Mouse (Mus musculus): ENCODE measurements at regions not wholly inside any gene's neighbourhood (a gene's known extent, or its start where the extent isn't known, plus 50 kb on each side); places are given as distances from the start of the nearest gene placed in this dataset.

- H3K4me1 ChIP-seq (replicated peaks; ENCODE audit: control insufficient read depth, insufficient read depth, low read length), result no peaks in the 10 kb centered on the region
- TF ChIP-seq POLR2A (IDR thresholded peaks at IDR 0.05; ENCODE audit: control insufficient read depth, extremely low read depth, insufficient read depth, low read length, poor library complexity), result no peak
- TF ChIP-seq CTCF (IDR thresholded peaks at IDR 0.05; ENCODE audit: borderline replicate concordance, control insufficient read depth, extremely low read depth, insufficient read depth, low read length, poor library complexity), result no peak
- WGBS, result 88% methylated on average over 1 of the region's 1 CpGs
- H3K36me3 ChIP-seq (ENCODE audit: control insufficient read depth, insufficient read depth, low read length), result no peaks in the 10 kb centered on the region
- H3K27ac ChIP-seq (ENCODE audit: control insufficient read depth, insufficient read depth, low read length), result no peak overlapping the region
- H3K4me3 ChIP-seq (ENCODE audit: control insufficient read depth, insufficient read depth, low read length), result no peak overlapping the region
- H3K27me3 ChIP-seq (ENCODE audit: control insufficient read depth, insufficient read depth, low read length), result no peaks in the 10 kb centered on the region
- DNase-seq, result no peak
Measured at GRCm38 (mm10) chr9:84258488-84258887, 333.5 kb downstream of the Bckdhb start.

DNA sequence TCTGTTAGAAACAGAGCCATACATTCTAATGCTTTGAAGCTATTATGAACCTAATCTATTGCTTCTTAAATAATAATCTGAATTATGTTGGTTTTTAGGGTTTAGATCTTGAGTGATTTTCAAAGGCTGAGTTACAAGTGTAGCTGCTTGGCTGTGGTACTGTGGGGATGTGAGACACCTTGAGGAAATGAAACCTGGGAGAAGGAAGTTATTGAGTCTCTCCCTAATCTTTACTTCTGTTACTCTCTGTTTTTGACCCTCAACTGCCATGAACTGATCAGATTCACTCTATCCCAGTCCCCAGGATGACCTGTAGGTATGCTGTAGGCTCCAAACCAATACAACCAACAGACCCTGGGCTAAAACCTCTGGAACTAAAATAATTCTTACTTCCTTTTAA is 334.8 kb downstream of the Bckdhb start:
- Histone ChIP-seq H3K27ac (ENCODE audit: control insufficient read depth, insufficient read depth, low read length) (no peak overlapping the region), H3K27me3 (ENCODE audit: control insufficient read depth, insufficient read depth, low read length) (no peaks in the 10 kb centered on the region)
- TF ChIP-seq CTCF (IDR thresholded peaks at IDR 0.05; ENCODE audit: borderline replicate concordance, control insufficient read depth, extremely low read depth, insufficient read depth, low read length, poor library complexity) (no peak), POLR2A (IDR thresholded peaks at IDR 0.05; ENCODE audit: control insufficient read depth, extremely low read depth, insufficient read depth, low read length, poor library complexity) (no peak)

DNA sequence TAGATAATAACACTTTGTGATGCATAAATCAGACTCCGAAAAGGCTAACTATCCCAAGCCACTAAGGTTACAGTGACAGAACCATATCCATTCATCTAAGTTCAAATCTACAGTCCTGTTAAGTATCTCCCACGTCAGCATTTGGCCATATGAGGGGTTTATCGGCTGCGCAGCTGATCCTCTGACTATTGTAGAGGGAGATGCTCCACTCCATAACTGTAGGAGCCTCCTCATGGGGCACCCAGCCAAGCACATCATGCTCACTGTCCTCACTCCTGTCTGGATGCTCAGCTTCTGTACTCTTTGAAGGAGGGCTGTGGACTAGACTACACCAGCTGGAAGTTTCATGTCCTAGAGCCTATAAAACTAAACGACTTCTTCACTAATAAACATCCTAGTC is 337.2 kb downstream of the Bckdhb start:
- WGBS, result 83% methylated on average over 5 of the region's 5 CpGs
- Histone ChIP-seq H3K4me3 (ENCODE audit: control insufficient read depth, insufficient read depth, low read length) (no peak overlapping the region), H3K27ac (ENCODE audit: control insufficient read depth, insufficient read depth, low read length) (no peak overlapping the region), H3K36me3 (ENCODE audit: control insufficient read depth, insufficient read depth, low read length) (no peaks in the 10 kb centered on the region), H3K27me3 (ENCODE audit: control insufficient read depth, insufficient read depth, low read length) (no peaks in the 10 kb centered on the region), H3K4me1 (replicated peaks; ENCODE audit: control insufficient read depth, insufficient read depth, low read length) (no peaks in the 10 kb centered on the region)
- no peak for TF ChIP-seq CTCF (IDR thresholded peaks at IDR 0.05; ENCODE audit: borderline replicate concordance, control insufficient read depth, extremely low read depth, insufficient read depth, low read length, poor library complexity)
- TF ChIP-seq POLR2A (IDR thresholded peaks at IDR 0.05; ENCODE audit: control insufficient read depth, extremely low read depth, insufficient read depth, low read length, poor library complexity), result no peak
- DNase-seq, result no peak

More for the DNA sequence above, 334.8 kb downstream of the Bckdhb start:
- Histone ChIP-seq H3K4me3 (ENCODE audit: control insufficient read depth, insufficient read depth, low read length) (no peak overlapping the region), H3K36me3 (ENCODE audit: control insufficient read depth, insufficient read depth, low read length) (no peaks in the 10 kb centered on the region), H3K4me1 (replicated peaks; ENCODE audit: control insufficient read depth, insufficient read depth, low read length) (no peaks in the 10 kb centered on the region)
- DNase-seq, result no peak

- DNase-seq, result no peak
- no peak overlapping the region for H3K27ac ChIP-seq (ENCODE audit: control insufficient read depth, insufficient read depth, low read length)
- no peak for TF ChIP-seq POLR2A (IDR thresholded peaks at IDR 0.05; ENCODE audit: control insufficient read depth, extremely low read depth, insufficient read depth, low read length, poor library complexity)
- no peak for TF ChIP-seq CTCF (IDR thresholded peaks at IDR 0.05; ENCODE audit: borderline replicate concordance, control insufficient read depth, extremely low read depth, insufficient read depth, low read length, poor library complexity)
- H3K4me3 ChIP-seq (ENCODE audit: control insufficient read depth, insufficient read depth, low read length), result no peak overlapping the region
- H3K36me3 ChIP-seq (ENCODE audit: control insufficient read depth, insufficient read depth, low read length), result no peaks in the 10 kb centered on the region
- WGBS, result 48% methylated on average over 7 of the region's 7 CpGs
- no peaks in the 10 kb centered on the region for H3K4me1 ChIP-seq (replicated peaks; ENCODE audit: control insufficient read depth, insufficient read depth, low read length)
- no peaks in the 10 kb centered on the region for H3K27me3 ChIP-seq (ENCODE audit: control insufficient read depth, insufficient read depth, low read length)
Measured at GRCm38 (mm10) chr9:84266974-84267373, 342.0 kb downstream of the Bckdhb start.

GRCm38 (mm10) chr9:84274608-84275007 is 349.7 kb downstream of the Bckdhb start:
- Histone ChIP-seq H3K27me3 (ENCODE audit: control insufficient read depth, insufficient read depth, low read length) (no peaks in the 10 kb centered on the region), H3K4me3 (ENCODE audit: control insufficient read depth, insufficient read depth, low read length) (no peak overlapping the region), H3K4me1 (replicated peaks; ENCODE audit: control insufficient read depth, insufficient read depth, low read length) (no peaks in the 10 kb centered on the region), H3K36me3 (ENCODE audit: control insufficient read depth, insufficient read depth, low read length) (no peaks in the 10 kb centered on the region), H3K27ac (ENCODE audit: control insufficient read depth, insufficient read depth, low read length) (no peak overlapping the region)
- WGBS, result 67% methylated on average over 3 of the region's 3 CpGs
- TF ChIP-seq CTCF (IDR thresholded peaks at IDR 0.05; ENCODE audit: borderline replicate concordance, control insufficient read depth, extremely low read depth, insufficient read depth, low read length, poor library complexity) (no peak), POLR2A (IDR thresholded peaks at IDR 0.05; ENCODE audit: control insufficient read depth, extremely low read depth, insufficient read depth, low read length, poor library complexity) (no peak)
- DNase-seq, result no peak

- 93% methylated on average over 4 of the region's 4 CpGs for WGBS
- no peak overlapping the region for H3K27ac ChIP-seq (ENCODE audit: control insufficient read depth, insufficient read depth, low read length)
- H3K36me3 ChIP-seq (ENCODE audit: control insufficient read depth, insufficient read depth, low read length), result no peaks in the 10 kb centered on the region
- no peaks in the 10 kb centered on the region for H3K4me1 ChIP-seq (replicated peaks; ENCODE audit: control insufficient read depth, insufficient read depth, low read length)
- DNase-seq, result no peak
- TF ChIP-seq POLR2A (IDR thresholded peaks at IDR 0.05; ENCODE audit: control insufficient read depth, extremely low read depth, insufficient read depth, low read length, poor library complexity) (no peak), CTCF (IDR thresholded peaks at IDR 0.05; ENCODE audit: borderline replicate concordance, control insufficient read depth, extremely low read depth, insufficient read depth, low read length, poor library complexity) (no peak)
- H3K4me3 ChIP-seq (ENCODE audit: control insufficient read depth, insufficient read depth, low read length), result no peak overlapping the region
- H3K27me3 ChIP-seq (ENCODE audit: control insufficient read depth, insufficient read depth, low read length), result no peaks in the 10 kb centered on the region
Measured at GRCm38 (mm10) chr9:84278295-84278694, 353.4 kb downstream of the Bckdhb start.

GRCm38 (mm10) chr9:84278731-84279130 is 353.8 kb downstream of the Bckdhb start:
- Histone ChIP-seq H3K27ac (ENCODE audit: control insufficient read depth, insufficient read depth, low read length) (no peak overlapping the region), H3K4me3 (ENCODE audit: control insufficient read depth, insufficient read depth, low read length) (no peak overlapping the region), H3K4me1 (replicated peaks; ENCODE audit: control insufficient read depth, insufficient read depth, low read length) (no peaks in the 10 kb centered on the region), H3K27me3 (ENCODE audit: control insufficient read depth, insufficient read depth, low read length) (no peaks in the 10 kb centered on the region), H3K36me3 (ENCODE audit: control insufficient read depth, insufficient read depth, low read length) (no peaks in the 10 kb centered on the region)
- no peak for DNase-seq
- TF ChIP-seq POLR2A (IDR thresholded peaks at IDR 0.05; ENCODE audit: control insufficient read depth, extremely low read depth, insufficient read depth, low read length, poor library complexity) (no peak), CTCF (IDR thresholded peaks at IDR 0.05; ENCODE audit: borderline replicate concordance, control insufficient read depth, extremely low read depth, insufficient read depth, low read length, poor library complexity) (no peak)
- 81% methylated on average over 1 of the region's 1 CpGs for WGBS
